Mouse (Mus musculus): ENCODE measurements around the gene 2010111I01Rik.
A peak's percentile ranks its signal among the peaks of the same experiment; 100 is the strongest.

Gene 2010111I01Rik

DNA sequence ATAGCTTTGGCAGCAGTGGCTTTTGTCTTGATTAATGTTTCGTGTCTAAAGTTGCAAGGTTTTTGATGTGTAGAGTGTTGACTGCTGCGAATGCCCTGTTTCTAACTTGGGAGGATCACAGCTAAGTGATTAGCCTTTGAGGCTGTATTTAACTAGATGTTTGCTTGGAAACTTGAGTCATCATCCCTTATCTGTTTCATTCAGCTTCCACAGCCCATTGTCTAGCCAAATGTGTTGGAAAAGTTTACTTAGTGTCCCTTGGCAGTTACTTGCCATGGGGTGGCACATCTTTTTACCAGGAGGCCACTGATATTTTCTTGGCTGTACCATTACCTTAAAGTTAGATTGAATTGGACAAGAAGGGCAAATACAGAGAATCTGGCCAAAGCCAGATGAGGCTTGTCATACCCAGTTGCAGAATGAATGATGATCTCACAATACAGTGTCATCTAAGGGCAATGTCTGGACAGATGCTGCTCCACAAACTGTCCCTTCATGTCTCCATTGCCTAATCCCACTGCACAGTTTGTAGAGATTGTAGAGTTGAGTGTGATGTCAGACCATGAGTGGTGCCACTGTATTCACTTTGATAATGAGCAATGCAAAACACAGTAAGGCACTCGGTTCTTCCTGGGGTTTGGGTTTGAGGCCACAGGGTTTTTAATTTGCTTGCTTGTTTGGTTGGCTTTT is 152.9 kb downstream of the 2010111I01Rik start:
- no peak for DNase-seq

DNA sequence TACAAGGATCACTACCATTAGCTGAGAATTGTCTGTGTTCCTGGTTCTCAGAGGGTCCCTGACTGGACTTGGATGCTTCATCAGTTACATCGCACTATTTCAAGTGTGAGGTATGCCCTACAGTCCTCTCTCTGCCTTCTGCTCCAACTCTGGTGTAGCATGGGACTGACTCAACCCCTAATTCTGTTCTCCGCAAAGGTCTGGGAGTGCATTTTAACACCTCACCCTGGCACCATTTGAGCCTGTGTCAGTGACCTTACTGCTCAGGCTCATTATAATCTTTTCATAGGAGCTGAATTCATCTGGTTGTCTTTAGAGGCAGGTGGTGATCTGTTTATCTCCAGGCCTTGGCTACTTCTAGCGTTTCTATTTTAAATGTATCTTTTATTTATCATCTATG is 154.0 kb downstream of the 2010111I01Rik start:
- no peak for DNase-seq

DNA sequence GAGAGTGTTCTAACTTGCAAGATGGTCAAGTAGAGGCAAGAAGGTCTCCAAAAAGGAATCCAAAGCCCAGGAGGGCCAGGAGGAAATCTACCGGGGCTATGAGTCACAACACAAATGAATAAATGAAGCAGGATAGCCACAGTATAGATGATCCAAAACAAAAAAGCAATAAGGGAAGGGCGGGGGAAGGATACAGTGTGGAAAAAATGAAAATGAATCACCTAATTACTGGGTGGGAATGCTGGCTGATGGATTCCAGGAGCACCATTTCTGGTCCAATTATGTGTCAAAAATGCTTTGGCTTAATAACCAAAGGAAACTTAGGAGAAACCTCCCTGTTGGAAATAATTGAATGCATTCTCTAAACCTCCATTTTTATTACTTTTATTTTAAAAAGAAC is 155.6 kb downstream of the 2010111I01Rik start:
- DNase-seq = no peak

DNA sequence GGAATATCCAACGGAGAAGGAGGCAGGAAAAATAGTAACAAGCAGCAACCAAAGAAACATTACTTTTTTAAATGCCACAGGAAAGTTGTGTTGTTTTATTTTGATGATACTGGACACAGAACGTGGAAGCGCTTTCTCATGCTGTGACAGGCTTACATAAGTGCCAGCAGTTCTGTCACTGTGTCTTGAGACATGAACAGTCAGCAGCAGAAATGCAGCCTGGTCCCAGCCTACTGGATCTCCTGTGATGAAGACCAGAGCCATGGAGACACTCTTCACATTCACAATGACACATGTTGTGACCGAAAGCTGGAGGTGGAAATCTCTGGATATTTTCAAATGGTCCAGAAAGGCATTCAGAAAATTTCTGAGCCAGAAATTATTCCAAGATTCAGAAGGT is 157.1 kb downstream of the 2010111I01Rik start:
- DNase-seq = no peak

GRCm38 (mm10) chr13:63126206-63126605 is 161.5 kb downstream of the 2010111I01Rik start:
- DNase-seq = no peak

GRCm38 (mm10) chr13:63127516-63127915 is 162.8 kb downstream of the 2010111I01Rik start:
- DNase-seq = no peak

- no peak for DNase-seq
These were observed 170.3 kb downstream of the 2010111I01Rik start for GRCm38 (mm10) chr13:63134879-63135421.

- no peak for DNase-seq
These were observed 171.3 kb downstream of the 2010111I01Rik start for GRCm38 (mm10) chr13:63135994-63136393.

DNA sequence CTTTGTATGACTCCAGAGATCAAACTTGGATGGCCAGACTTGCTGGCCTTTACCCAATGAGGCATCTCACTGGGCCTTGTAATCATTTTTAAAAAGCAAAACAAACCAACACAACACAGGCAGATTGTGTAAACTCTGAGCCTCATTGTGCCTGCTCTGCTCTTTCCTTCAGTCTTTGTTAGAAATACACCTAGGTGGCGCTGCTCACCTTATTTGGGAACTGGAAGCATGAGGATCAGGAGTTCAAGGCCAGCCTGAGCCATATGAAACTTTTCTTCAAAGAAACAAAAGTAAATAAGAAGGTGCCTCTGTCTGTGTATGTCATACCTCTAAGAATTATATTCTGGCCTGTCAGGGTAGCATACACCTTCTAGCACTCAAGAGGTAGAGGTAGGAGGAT is 172.1 kb downstream of the 2010111I01Rik start:
- DNase-seq = no peak

DNA sequence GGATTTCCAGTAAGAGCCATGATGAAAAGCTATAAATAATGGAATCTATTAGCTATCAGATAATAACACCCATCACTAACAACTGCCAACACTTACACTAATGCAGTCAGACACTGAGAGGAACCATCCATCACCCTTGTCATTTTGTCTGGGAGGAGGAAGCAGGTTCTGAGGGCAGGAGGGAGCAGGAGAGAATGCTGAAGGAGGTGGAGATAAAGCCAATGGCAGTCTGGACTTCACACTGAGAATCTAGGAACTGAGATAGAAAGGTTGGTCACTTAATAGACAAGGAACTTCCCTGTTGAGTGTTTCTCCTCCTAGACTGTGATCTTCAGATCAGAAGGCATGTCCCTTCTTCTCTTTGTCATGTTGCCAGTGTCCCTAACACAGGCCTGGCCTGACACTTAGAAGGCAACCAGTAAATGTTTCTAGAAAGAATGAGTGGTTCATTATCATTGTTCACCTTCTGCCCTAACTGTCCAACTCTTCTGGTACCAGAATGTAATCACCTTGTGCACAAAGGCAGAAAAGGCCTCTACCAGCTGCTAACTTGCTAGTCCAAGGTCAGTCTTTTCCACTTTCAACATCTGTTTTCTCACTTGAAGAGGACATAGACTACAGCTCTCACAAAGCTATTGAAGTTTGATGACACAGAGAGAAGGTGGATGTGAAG is 173.8 kb downstream of the 2010111I01Rik start:
- DNase-seq = no peak

DNA sequence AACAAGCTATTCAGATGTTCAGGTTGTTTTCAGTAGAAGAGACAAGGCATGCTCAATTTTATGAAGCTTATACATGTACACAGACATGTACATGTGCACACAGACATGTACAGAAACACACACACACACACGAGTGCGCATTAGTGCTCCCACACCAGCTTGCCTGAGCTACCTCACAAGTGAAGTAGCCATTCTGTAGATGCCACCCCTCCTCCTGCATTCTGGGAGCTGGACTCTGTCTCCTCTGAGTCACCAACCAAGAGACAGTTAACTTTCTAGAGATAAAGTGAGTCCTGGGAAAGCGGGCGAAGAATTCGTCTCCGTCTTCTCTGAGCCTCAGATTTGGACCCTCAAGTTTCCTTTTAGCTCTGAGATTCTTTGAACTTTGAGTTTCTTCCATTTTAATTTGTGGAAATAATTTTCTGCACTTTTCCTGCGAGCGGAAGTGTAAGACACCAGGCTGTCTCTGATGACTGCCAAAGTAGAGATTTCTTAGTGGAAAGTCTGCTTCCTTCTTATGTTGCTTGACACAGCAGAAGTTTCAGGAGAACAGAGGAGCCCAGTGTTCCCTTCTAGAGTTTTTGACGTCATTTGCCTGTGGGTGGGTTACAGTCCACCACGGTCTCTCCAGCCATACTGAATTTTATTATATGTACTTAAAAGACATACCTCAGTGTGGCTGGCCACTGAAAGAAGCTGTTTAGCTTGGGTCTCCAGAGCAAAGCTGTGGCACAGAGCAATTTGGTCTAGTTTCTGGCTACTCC is 175.0 kb downstream of the 2010111I01Rik start:
- DNase-seq = no peak

DNA sequence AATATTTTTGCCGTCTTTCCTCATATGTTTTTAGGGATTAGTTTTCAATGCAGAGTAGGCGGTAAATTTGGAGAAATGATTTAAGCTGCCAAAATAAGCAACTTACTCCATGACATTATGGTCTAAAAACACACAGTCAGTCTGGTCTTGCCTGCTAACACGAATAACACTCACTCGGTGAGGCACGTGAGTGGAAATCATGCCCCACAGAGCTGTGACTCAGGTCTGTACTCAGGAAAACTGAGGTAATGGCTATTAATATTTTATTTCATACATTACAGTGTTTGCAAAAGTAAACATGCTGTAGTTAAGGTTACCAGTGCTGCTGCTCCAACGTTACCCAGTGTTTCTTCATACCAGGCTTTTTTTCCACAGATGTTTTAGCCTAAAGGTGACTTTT is 176.1 kb downstream of the 2010111I01Rik start:
- no peak for DNase-seq

GRCm38 (mm10) chr13:63141275-63141674 is 176.6 kb downstream of the 2010111I01Rik start:
- no peak for DNase-seq

- no peak for DNase-seq
These were observed 182.0 kb downstream of the 2010111I01Rik start for GRCm38 (mm10) chr13:63146604-63147188.

DNA sequence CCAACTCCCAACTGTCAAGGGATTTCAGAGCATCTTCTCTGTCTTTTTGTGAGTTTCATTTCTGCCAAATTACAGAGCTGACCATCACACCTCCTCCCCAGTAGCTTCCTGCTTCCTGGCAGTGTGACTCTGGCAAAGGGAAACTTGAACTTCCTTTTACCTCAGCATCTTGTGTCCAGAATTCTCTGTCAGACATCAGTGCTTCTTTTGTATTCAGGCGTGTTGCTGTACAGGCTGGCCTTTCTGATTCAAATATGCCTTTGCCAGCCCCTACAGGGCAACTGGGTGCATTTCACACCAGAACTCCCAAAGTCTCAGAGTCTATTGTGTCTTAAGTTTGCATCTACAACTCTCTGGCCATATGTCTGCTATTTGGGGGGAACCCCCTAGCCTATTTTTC is 183.5 kb downstream of the 2010111I01Rik start:
- DNase-seq = no peak

GRCm38 (mm10) chr13:63150470-63151020 is 185.9 kb downstream of the 2010111I01Rik start:
- DNase-seq = no peak

DNA sequence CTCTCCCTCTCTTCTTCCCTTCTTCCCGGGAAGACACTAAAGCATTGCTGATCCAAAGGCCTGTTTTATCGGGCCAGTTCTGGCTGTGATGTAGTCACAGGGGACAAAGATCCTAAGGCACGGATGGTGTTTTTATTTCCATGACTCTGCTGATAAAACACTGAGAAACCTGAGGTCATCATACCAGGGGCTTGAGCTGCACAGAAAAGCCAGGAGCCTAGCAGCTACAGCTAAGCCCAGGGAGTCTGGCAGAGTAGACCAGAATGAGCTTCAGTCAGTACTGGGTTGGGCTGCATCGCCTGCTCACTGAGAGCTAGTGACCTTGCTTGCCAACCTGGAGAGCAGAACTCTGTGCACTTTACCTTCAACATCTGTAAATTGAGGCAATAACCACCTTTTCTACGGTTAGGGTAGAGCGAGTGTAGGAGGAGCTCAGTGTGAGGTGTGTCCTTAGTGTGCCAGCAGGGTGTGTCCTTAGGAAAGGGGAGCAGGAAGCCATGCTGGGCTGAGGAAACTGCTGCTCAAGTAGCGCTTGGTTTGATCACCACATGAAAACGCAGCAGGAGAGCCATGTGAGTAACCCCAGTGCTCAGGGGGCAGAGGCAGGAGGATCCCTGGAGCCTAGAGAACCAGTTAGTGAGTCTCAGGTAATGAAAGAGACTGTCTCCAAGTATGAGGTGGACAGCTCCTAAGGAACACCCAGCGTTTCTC is 186.5 kb downstream of the 2010111I01Rik start:
- no peak for DNase-seq

GRCm38 (mm10) chr13:63152498-63152897 is 187.8 kb downstream of the 2010111I01Rik start:
- no peak for DNase-seq

GRCm38 (mm10) chr13:63153397-63153796 is 188.7 kb downstream of the 2010111I01Rik start:
- peak; percentile 27 for DNase-seq

GRCm38 (mm10) chr13:63154851-63155571 is 190.3 kb downstream of the 2010111I01Rik start:
- DNase-seq = peak; percentile 66

DNA sequence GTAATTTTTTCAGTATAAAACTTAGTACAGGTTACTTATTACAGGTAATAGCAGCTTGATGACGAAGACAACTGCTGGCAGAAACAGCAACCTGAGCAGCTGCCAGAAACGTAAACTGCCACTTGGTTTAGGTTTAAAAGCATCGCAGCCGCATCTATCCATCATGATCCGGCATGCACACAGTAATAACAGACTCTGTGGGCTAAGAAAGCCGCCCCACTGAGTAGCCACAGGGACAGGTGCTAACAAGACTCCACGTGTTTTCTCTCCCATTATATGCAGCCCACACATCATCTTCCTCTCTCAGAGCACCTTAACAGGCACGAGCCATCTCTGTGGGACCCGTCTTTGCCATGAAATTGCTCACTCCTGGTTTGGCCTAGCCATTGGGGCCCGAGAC is 191.6 kb downstream of the 2010111I01Rik start:
- no peak for DNase-seq

Data from lung, postnatal 14 days (tissue).